Mouse (Mus musculus): ENCODE measurements around the gene Rap1b.

Gene Rap1b

GRCm38 (mm10) chr10:117858241-117858640, 12.4 kb upstream of the Rap1b start:
- no peak for DNase-seq (ENCODE audit: low read depth, low spot score)

- no peak for DNase-seq (ENCODE audit: low read depth, low spot score)
Measured at GRCm38 (mm10) chr10:117856001-117856720, 10.3 kb upstream of the Rap1b start.

- no peak for DNase-seq (ENCODE audit: low read depth, low spot score)
Measured at GRCm38 (mm10) chr10:117852648-117853192, 6.9 kb upstream of the Rap1b start.

GRCm38 (mm10) chr10:117848981-117849380, 3.1 kb upstream of the Rap1b start:
- DNase-seq (ENCODE audit: low read depth, low spot score): no peak

GRCm38 (mm10) chr10:117846796-117847195, 961 bp upstream of the Rap1b start:
- no peak for DNase-seq (ENCODE audit: low read depth, low spot score)

GRCm38 (mm10) chr10:117846260-117846632, 411 bp upstream of the Rap1b start:
- DNase-seq (ENCODE audit: low read depth, low spot score): no peak

- no peak for DNase-seq (ENCODE audit: low read depth, low spot score)
Measured at GRCm38 (mm10) chr10:117844782-117845596, 846 bp downstream of the Rap1b start.

- no peak for DNase-seq (ENCODE audit: low read depth, low spot score)
Measured at GRCm38 (mm10) chr10:117844279-117844678, 1.6 kb downstream of the Rap1b start.

GRCm38 (mm10) chr10:117843690-117844089, 2.1 kb downstream of the Rap1b start:
- no peak for DNase-seq (ENCODE audit: low read depth, low spot score)

GRCm38 (mm10) chr10:117841765-117842164, 4.1 kb downstream of the Rap1b start:
- DNase-seq (ENCODE audit: low read depth, low spot score): no peak

- no peak for DNase-seq (ENCODE audit: low read depth, low spot score)
Measured at GRCm38 (mm10) chr10:117840431-117840995, 5.3 kb downstream of the Rap1b start.

- no peak for DNase-seq (ENCODE audit: low read depth, low spot score)
Measured at GRCm38 (mm10) chr10:117839737-117840136, 6.1 kb downstream of the Rap1b start.

GRCm38 (mm10) chr10:117838924-117839323, 6.9 kb downstream of the Rap1b start:
- no peak for DNase-seq (ENCODE audit: low read depth, low spot score)

- no peak for DNase-seq (ENCODE audit: low read depth, low spot score)
Measured at GRCm38 (mm10) chr10:117836354-117836753, 9.5 kb downstream of the Rap1b start.

- no peak for DNase-seq (ENCODE audit: low read depth, low spot score)
Measured at GRCm38 (mm10) chr10:117835453-117835852, 10.4 kb downstream of the Rap1b start.

GRCm38 (mm10) chr10:117830797-117831196, 15.0 kb downstream of the Rap1b start:
- DNase-seq (ENCODE audit: low read depth, low spot score): no peak

- DNase-seq (ENCODE audit: low read depth, low spot score): no peak
Measured at GRCm38 (mm10) chr10:117829472-117830155, 16.2 kb downstream of the Rap1b start.

GRCm38 (mm10) chr10:117829022-117829421, 16.8 kb downstream of the Rap1b start:
- DNase-seq (ENCODE audit: low read depth, low spot score): no peak

- DNase-seq (ENCODE audit: low read depth, low spot score): no peak
Measured at GRCm38 (mm10) chr10:117828536-117828935, 17.3 kb downstream of the Rap1b start.

- no peak for DNase-seq (ENCODE audit: low read depth, low spot score)
Measured at GRCm38 (mm10) chr10:117824647-117825046, 21.2 kb downstream of the Rap1b start.

GRCm38 (mm10) chr10:117824139-117824538, 21.7 kb downstream of the Rap1b start:
- DNase-seq (ENCODE audit: low read depth, low spot score): no peak

GRCm38 (mm10) chr10:117823321-117823720, 22.5 kb downstream of the Rap1b start:
- DNase-seq (ENCODE audit: low read depth, low spot score): no peak

All from retina, adult 2 months (tissue).